Comparison of ENCODE assay signal across 21 mouse cellular contexts in the genomic region with DNA sequence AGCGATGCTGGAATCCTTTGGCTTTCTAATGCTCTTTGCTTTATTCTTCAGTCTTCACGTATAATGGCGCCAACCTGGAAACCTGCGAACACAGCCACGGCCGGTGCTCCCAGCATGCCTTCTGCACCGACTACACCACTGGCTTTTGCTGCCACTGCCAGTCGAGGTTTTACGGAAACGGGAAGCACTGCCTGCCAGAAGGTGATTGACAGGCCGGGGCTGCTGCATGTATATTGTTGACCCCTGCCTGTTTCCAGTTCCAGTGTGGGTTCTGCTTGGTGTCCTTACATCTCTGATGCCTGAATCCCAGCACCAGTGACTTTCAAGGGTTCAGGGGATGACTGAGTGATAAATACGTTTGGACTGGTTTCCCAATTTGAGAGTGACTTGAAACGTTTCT. TPM values are rescaled to one million over a fixed set of nuclear protein-coding genes. Genes with fewer than 3 reads are reported as not detected.
DNase-seq lines count a peak whose midpoint lies in the region; ATAC-seq and TF ChIP-seq lines count a peak whose summit lies in the region.
"Had no signal": no experiment of that assay in that cellular context is flagged by ENCODE, and none has a peak within 500 bp of the region (broad histone marks: within the 10 kb centered on the region; RNA-seq: fewer than 3 reads in every experiment).

No protein-coding gene starts in this region.

- no peaks in the 10 kb centered on the region for H3K27me3 ChIP-seq in liver, embryonic 12.5 days (replicated peaks)
- H3K27me3 ChIP-seq: embryonic facial prominence, embryonic 12.5 days; forebrain, embryonic 13.5 days; forebrain, embryonic 15.5 days had no signal

- no peak for TF ChIP-seq POLR2A in bone marrow macrophage, adult 2 months (IDR thresholded peaks at IDR 0.05; ENCODE audit: borderline replicate concordance, low read depth, low read length)

- ATAC-seq in common myeloid progenitor, adult 5-6 weeks (replicated peaks; ENCODE audit: low read depth, poor library complexity, severe bottlenecking): peak; percentile 50
- ATAC-seq in hematopoietic stem cell, adult 5-6 weeks (replicated peaks in 1 of 2; ENCODE audit: insufficient read depth in 1 of 2, low FRiP score in 2 of 2, low TSS enrichment in 1 of 2, low read depth in 1 of 2, poor library complexity in 2 of 2, severe bottlenecking in 2 of 2): peak; percentile 29 to 49; a peak in 2 of 4 replicates
- peak; percentile 54 for ATAC-seq in megakaryocyte progenitor cell, adult 5-6 weeks (replicated peaks; ENCODE audit: poor library complexity)
- ATAC-seq in liver, embryonic 12.5 days: no peak
- ATAC-seq: forebrain, embryonic 13.5 days; forebrain, embryonic 15.5 days; forebrain, postnatal 0 days had no signal

- intact Hi-C loops in gastrocnemius, adult 2 months (cut with DNase I): loop anchor here (2.0 kb wide), 1 partner anchor 71 kb away; no protein-coding TSS in a partner anchor

- H3K4me1 ChIP-seq in bone marrow macrophage, adult 2 months (ENCODE audit: control insufficient read depth, insufficient read depth, low read length): peaks cover 19% of the 10 kb centered on the region
- peaks cover 7% of the 10 kb centered on the region; the same call in 1 of the 2 replicates for H3K4me1 ChIP-seq in liver, embryonic 12.5 days
- H3K4me1 ChIP-seq: embryonic facial prominence, embryonic 12.5 days; forebrain, embryonic 13.5 days; forebrain, embryonic 15.5 days had no signal

- WGBS in liver, embryonic 12.5 days (ENCODE audit: insufficient replicate concordance): 59% methylated on average over 13 of the region's 13 CpGs

- H3K4me2 ChIP-seq in liver, embryonic 12.5 days: no peak overlapping the region
- H3K4me2 ChIP-seq: embryonic facial prominence, embryonic 12.5 days; forebrain, embryonic 13.5 days; forebrain, embryonic 15.5 days had no signal

- H3K9ac ChIP-seq in liver, embryonic 12.5 days: no peak overlapping the region
- H3K9ac ChIP-seq: embryonic facial prominence, embryonic 12.5 days; forebrain, embryonic 13.5 days; forebrain, embryonic 15.5 days; forebrain, postnatal 0 days had no signal

- 0 out of 2 replicates have a peak overlapping the region, but pooled peaks have one; percentile 30 for H3K27ac ChIP-seq in bone marrow macrophage, adult 2 months (ENCODE audit: insufficient read depth, low read depth, low read length)
- H3K27ac ChIP-seq in liver, embryonic 12.5 days: no peak overlapping the region
- H3K27ac ChIP-seq in gastrocnemius, adult 2 months: no peak overlapping the region
- H3K27ac ChIP-seq: embryonic facial prominence, embryonic 10.5 days; embryonic facial prominence, embryonic 12.5 days; forebrain, embryonic 13.5 days; forebrain, embryonic 15.5 days had no signal

- H3K4me3 ChIP-seq in bone marrow macrophage, adult 2 months (ENCODE audit: insufficient read depth, low read length): no peak overlapping the region
- H3K4me3 ChIP-seq in liver, embryonic 12.5 days: no peak overlapping the region
- no peak overlapping the region for H3K4me3 ChIP-seq in gastrocnemius, adult 2 months
- H3K4me3 ChIP-seq: embryonic facial prominence, embryonic 10.5 days; embryonic facial prominence, embryonic 12.5 days; forebrain, embryonic 13.5 days; forebrain, embryonic 15.5 days had no signal

- no peak for DNase-seq in gastrocnemius, adult 2 months
- DNase-seq in kidney, postnatal 25 days: no peak
- DNase-seq: adrenal gland, adult 2 months; adrenal gland, postnatal 10 days; adrenal gland, postnatal 25 days; cerebellum, adult 11-12 months; cerebellum, adult 2 months; cerebellum, adult 9-10 months; cerebellum, postnatal 14 days; cerebellum, postnatal 36 days; forebrain, postnatal 0 days had no signal

- no peak for TF ChIP-seq CTCF in bone marrow macrophage, adult 2 months (IDR thresholded peaks at IDR 0.05; ENCODE audit: low read depth, low read length)
- TF ChIP-seq CTCF in gastrocnemius, adult 2 months (IDR thresholded peaks at IDR 0.05): no peak

- H3K36me3 ChIP-seq in liver, embryonic 12.5 days: peaks cover 11% of the 10 kb centered on the region; the same call in 1 of the 2 replicates
- H3K36me3 ChIP-seq: forebrain, embryonic 15.5 days had no signal

- no peaks in the 10 kb centered on the region; the same call in 1 of the 2 replicates for H3K9me3 ChIP-seq in liver, embryonic 12.5 days (replicated peaks)
- H3K9me3 ChIP-seq: embryonic facial prominence, embryonic 10.5 days; embryonic facial prominence, embryonic 12.5 days; forebrain, embryonic 13.5 days; forebrain, embryonic 15.5 days had no signal

RNA-seq across cellular contexts. Expression of a gene that starts 26.9 kb away (rescaled TPM):
- polyA plus RNA-seq in bone marrow macrophage, adult 2 months (2012; ENCODE audit: insufficient read depth, insufficient read length, missing spikeins): 1.0 and 1.5 TPM in 2 replicates
- total RNA-seq in common myeloid progenitor, adult 5-6 weeks (2017): 0.82 and 1.2 TPM in 2 replicates
- 2.4 TPM in 1 of 2 replicates, not detected in the other for total RNA-seq in hematopoietic stem cell, adult 5-6 weeks (2017)
- 0.78 and 0.84 TPM in 2 replicates for total RNA-seq in megakaryocyte progenitor cell, adult 5-6 weeks (2015)
- 0.30 and 1.7 TPM in 2 replicates for total RNA-seq in megakaryocyte progenitor cell, adult 5-6 weeks (2017)
- polyA plus RNA-seq in liver, embryonic 12.5 days (2016; fragmentation: Nextera tagmentation; extraction: Ambion mirVana): 24.1 and 24.2 TPM in 2 replicates
- 1 to 10 TPM; 6.5 to 7.6 TPM for total RNA-seq in gastrocnemius, adult 2 months (2021)
- total RNA-seq: MEL had no signal

RNA-seq across cellular contexts. Expression of a gene that starts 45.7 kb away (rescaled TPM):
- polyA plus RNA-seq in bone marrow macrophage, adult 2 months (2012; ENCODE audit: insufficient read depth, insufficient read length, missing spikeins): 100.0 and 110 TPM in 2 replicates
- total RNA-seq in common myeloid progenitor, adult 5-6 weeks (2017): 194 and 230 TPM in 2 replicates
- total RNA-seq in hematopoietic stem cell, adult 5-6 weeks (2017): 147 and 180 TPM in 2 replicates
- total RNA-seq in megakaryocyte progenitor cell, adult 5-6 weeks (2015): 165 and 167 TPM in 2 replicates
- total RNA-seq in megakaryocyte progenitor cell, adult 5-6 weeks (2017): 141 and 161 TPM in 2 replicates
- polyA plus RNA-seq in liver, embryonic 12.5 days (2016; fragmentation: Nextera tagmentation; extraction: Ambion mirVana): 118 and 123 TPM in 2 replicates
- total RNA-seq in gastrocnemius, adult 2 months (2021): 10 to 100 TPM; 84.9 to 85.6 TPM
